ENCODE assay signal across 8 mouse cellular contexts in genomic region chr4:80517476-80518285, GRCm38 (mm10).
DNase-seq lines count a peak whose midpoint lies in the region; ATAC-seq and TF ChIP-seq lines count a peak whose summit lies in the region.

No protein-coding gene starts in this region.

- ATAC-seq in heart, embryonic 13.5 days (ENCODE audit: extremely low read depth, insufficient number of reproducible peaks, low FRiP score, low TSS enrichment), result peak; percentile 63
- ATAC-seq in kidney, postnatal 0 days (replicated peaks; ENCODE audit: low FRiP score, low read depth), result peak; percentile 79
- no peak for ATAC-seq in limb, embryonic 15.5 days (ENCODE audit: insufficient number of reproducible peaks, low FRiP score, low TSS enrichment, low read depth)
- no peak for ATAC-seq in activated CD4-positive, CD25-positive, alpha-beta regulatory T cell, adult 4 months

- DNase-seq in urinary bladder, postnatal 25 days (ENCODE audit: low spot score), result peak; percentile 27
- DNase-seq in urinary bladder, postnatal 10 days (ENCODE audit: low spot score), result no peak
- DNase-seq in embryo, embryonic 10 days (ENCODE audit: low spot score), result peak; percentile 66
- DNase-seq in kidney, postnatal 0 days (ENCODE audit: low spot score), result peak; percentile 74
- peak; percentile 36 for DNase-seq in retina, postnatal 7 days (ENCODE audit: low read depth, low spot score)

- WGBS in heart, embryonic 13.5 days, result 22% methylated on average over 12 of the region's 12 CpGs
- 22% methylated on average over 12 of the region's 12 CpGs for whole genome bisulfite sequencing in kidney, postnatal 0 days
- WGBS in limb, embryonic 15.5 days, result 16% methylated on average over 12 of the region's 12 CpGs

- H3K9me3 ChIP-seq in heart, embryonic 13.5 days, result no peaks in the 10 kb centered on the region
- H3K9me3 ChIP-seq in kidney, postnatal 0 days (replicated peaks; ENCODE audit: low read length), result no peaks in the 10 kb centered on the region
- H3K9me3 ChIP-seq in limb, embryonic 15.5 days, result no peaks in the 10 kb centered on the region

- no peaks in the 10 kb centered on the region for H3K27me3 ChIP-seq in heart, embryonic 13.5 days (replicated peaks)
- H3K27me3 ChIP-seq in kidney, postnatal 0 days (ENCODE audit: insufficient read depth, low read length), result no peaks in the 10 kb centered on the region
- no peaks in the 10 kb centered on the region for H3K27me3 ChIP-seq in limb, embryonic 15.5 days

- no peaks in the 10 kb centered on the region for H3K36me3 ChIP-seq in heart, embryonic 13.5 days
- H3K36me3 ChIP-seq in kidney, postnatal 0 days (ENCODE audit: insufficient read depth, low read length), result no peaks in the 10 kb centered on the region
- no peaks in the 10 kb centered on the region for H3K36me3 ChIP-seq in limb, embryonic 15.5 days

- peak overlapping the region; percentile 50 for H3K4me2 ChIP-seq in heart, embryonic 13.5 days
- no peak overlapping the region for H3K4me2 ChIP-seq in kidney, postnatal 0 days (ENCODE audit: low read length)
- peak overlapping the region; percentile 35; the same call in 1 of the 2 replicates for H3K4me2 ChIP-seq in limb, embryonic 15.5 days

- TF ChIP-seq CTCF in kidney, postnatal 0 days (IDR thresholded peaks at IDR 0.05; ENCODE audit: low read depth), result peak; percentile 71

- no peak overlapping the region for H3K4me3 ChIP-seq in heart, embryonic 13.5 days
- H3K4me3 ChIP-seq in kidney, postnatal 0 days (replicated peaks; ENCODE audit: low read depth, low read length), result no peak overlapping the region
- H3K4me3 ChIP-seq in limb, embryonic 15.5 days, result no peak overlapping the region

- H3K4me1 ChIP-seq in heart, embryonic 13.5 days, result 0 out of 2 replicates have a peak, but pooled peaks cover 11% of the 10 kb centered on the region
- no peaks in the 10 kb centered on the region for H3K4me1 ChIP-seq in kidney, postnatal 0 days (replicated peaks; ENCODE audit: insufficient read depth, low read length)
- peaks cover 3% of the 10 kb centered on the region; the same call in 1 of the 2 replicates for H3K4me1 ChIP-seq in limb, embryonic 15.5 days

- H3K27ac ChIP-seq in heart, embryonic 13.5 days (replicated peaks), result no peak overlapping the region
- no peak overlapping the region for H3K27ac ChIP-seq in kidney, postnatal 0 days
- H3K27ac ChIP-seq in limb, embryonic 15.5 days, result peak overlapping the region; percentile 17; the same call in 1 of the 2 replicates

- no peak overlapping the region; the same call in 1 of the 2 replicates for H3K9ac ChIP-seq in heart, embryonic 13.5 days
- H3K9ac ChIP-seq in kidney, postnatal 0 days (ENCODE audit: low read depth, low read length), result no peak overlapping the region
- no peak overlapping the region for H3K9ac ChIP-seq in limb, embryonic 15.5 days

Comparison
In these comparisons a context has a peak if more than half of its experiments do, and no peak if none do; other contexts are left out.
1. ATAC-seq: peak in heart, embryonic 13.5 days (single experiment) and kidney, postnatal 0 days (single experiment); none in limb, embryonic 15.5 days (single experiment) and activated CD4-positive, CD25-positive, alpha-beta regulatory T cell, adult 4 months (single experiment).